Mouse (Mus musculus) E14TG2a.4 (cell line): Measurements from ENCODE around the gene Pcyt1a.

Source experiments
- H3K27me3 ChIP-seq: 2 replicates; pipeline ENCODE4 v1.6.1; 2014; ENCODE audit warnings: low read length, control low read depth; ENCODE audit not compliant: insufficient read depth
- H3K36me3 ChIP-seq: 2 replicates; pipeline ENCODE4 v1.6.1; 2014; ENCODE audit warnings: low read length, control low read depth; ENCODE audit not compliant: insufficient read depth
- H3K4me1 ChIP-seq: replicated peaks from 2 replicates; pipeline ENCODE4 v1.6.1; 2014; ENCODE audit warnings: low read depth, low read length, control low read depth
- H3K4me3 ChIP-seq: replicated peaks from 2 replicates; pipeline ENCODE4 v1.5.1; 2014; ENCODE audit warnings: mild to moderate bottlenecking, low read length
- H3K9me3 ChIP-seq: 2 replicates; pipeline ENCODE4 v1.6.1; 2014; ENCODE audit warnings: low read length, control low read depth
- CTCF ChIP-seq: conservative IDR thresholded peaks from 2 replicates; pipeline ENCODE4 v1.5.1; 2014; ENCODE audit warnings: low read length
- NANOG ChIP-seq: IDR thresholded peaks from 2 replicates; pipeline ENCODE4 v1.6.1; 2014; ENCODE audit warnings: borderline replicate concordance, low read length, mixed read lengths
- POU5F1 ChIP-seq: IDR thresholded peaks from 2 replicates; pipeline ENCODE4 v1.6.1; 2014; ENCODE audit warnings: low read length, borderline replicate concordance

The Pcyt1a gene

GRCm38 (mm10) chr16:32506298-32506697, 75.6 kb downstream of the Pcyt1a start:
- Histone ChIP-seq H3K4me1 (peaks cover 91% of the 10 kb centered on the region), H3K9me3 (no peaks in the 10 kb centered on the region; the same call in 1 of the 2 replicates), H3K36me3 (no peaks in the 10 kb centered on the region), H3K27me3 (no peaks in the 10 kb centered on the region), H3K4me3 (no peak overlapping the region)
- no peak for TF ChIP-seq CTCF

GRCm38 (mm10) chr16:32506868-32507267, 76.1 kb downstream of the Pcyt1a start:
- Histone ChIP-seq H3K4me1 (peaks cover 91% of the 10 kb centered on the region), H3K36me3 (no peaks in the 10 kb centered on the region), H3K9me3 (peaks cover 3% of the 10 kb centered on the region; the same call in 1 of the 2 replicates), H3K4me3 (no peak overlapping the region), H3K27me3 (no peaks in the 10 kb centered on the region)
- TF ChIP-seq CTCF: no peak
- no peak for TF ChIP-seq POU5F1
- no peak for TF ChIP-seq NANOG

DNA sequence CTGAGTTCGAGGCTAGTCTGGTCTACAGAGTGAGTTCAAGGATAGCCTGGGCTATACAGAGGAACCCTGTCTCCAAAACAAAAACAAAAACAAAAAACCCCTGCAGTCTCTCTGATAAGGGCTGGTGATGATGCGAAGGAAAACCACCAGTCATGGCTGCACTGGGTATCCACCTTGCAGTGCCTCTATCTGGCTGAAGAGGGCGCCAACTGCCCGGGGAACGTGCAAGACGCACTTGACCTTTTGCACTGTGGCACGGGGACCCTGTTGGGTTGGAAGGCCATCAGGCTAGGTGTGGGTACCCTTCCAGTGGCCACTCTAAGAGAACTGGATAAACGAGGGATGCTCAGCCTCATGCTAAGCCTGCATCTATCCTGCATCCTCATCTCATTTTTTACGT, 76.7 kb downstream of the Pcyt1a start:
- Histone ChIP-seq H3K9me3 (peaks cover 8% of the 10 kb centered on the region), H3K4me1 (peaks cover 91% of the 10 kb centered on the region), H3K27me3 (no peaks in the 10 kb centered on the region), H3K36me3 (no peaks in the 10 kb centered on the region), H3K4me3 (no peak overlapping the region)
- TF ChIP-seq CTCF: peak; percentile 98
- TF ChIP-seq POU5F1: no peak

GRCm38 (mm10) chr16:32508035-32508434, 77.3 kb downstream of the Pcyt1a start:
- no peaks in the 10 kb centered on the region for H3K36me3 ChIP-seq
- peaks cover 13% of the 10 kb centered on the region for H3K9me3 ChIP-seq
- H3K4me3 ChIP-seq: no peak overlapping the region
- H3K27me3 ChIP-seq: no peaks in the 10 kb centered on the region
- TF ChIP-seq POU5F1 (no peak), CTCF (no peak), NANOG (no peak)
- H3K4me1 ChIP-seq: peaks cover 91% of the 10 kb centered on the region

DNA sequence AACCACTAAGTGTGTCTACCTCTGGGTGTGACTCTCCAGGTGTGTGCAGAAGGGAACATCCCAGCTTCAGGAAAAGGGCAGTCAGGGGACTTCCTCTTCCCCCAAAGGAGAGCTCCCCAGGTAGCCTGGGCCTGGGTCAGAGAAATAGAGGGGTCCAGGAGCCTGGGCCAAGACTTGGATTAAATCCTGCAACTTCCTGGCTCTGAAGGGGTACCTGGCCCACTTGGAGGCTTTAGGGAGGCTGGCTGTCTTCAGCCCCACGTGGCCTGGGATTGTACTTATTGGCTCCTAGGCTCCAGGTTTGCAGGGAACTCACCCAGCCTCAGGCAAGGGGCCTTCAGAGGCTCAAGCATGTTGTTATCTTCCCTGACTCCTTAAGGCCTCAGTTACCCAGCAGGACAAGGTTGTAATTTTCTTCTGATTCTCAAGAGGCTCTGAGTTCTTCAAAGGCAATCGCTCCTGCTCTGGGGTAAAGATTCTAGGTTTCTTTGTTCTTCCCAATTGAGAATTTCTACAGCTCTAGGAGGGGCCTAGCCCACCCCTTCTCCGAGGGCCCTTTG, 77.9 kb downstream of the Pcyt1a start:
- Histone ChIP-seq H3K4me3 (peak overlapping the region; percentile 54), H3K4me1 (peaks cover 91% of the 10 kb centered on the region), H3K36me3 (no peaks in the 10 kb centered on the region), H3K27me3 (no peaks in the 10 kb centered on the region), H3K9me3 (peaks cover 18% of the 10 kb centered on the region)
- TF ChIP-seq NANOG: no peak
- TF ChIP-seq CTCF: no peak
- TF ChIP-seq POU5F1: no peak

GRCm38 (mm10) chr16:32509066-32509942, 78.6 kb downstream of the Pcyt1a start:
- no peaks in the 10 kb centered on the region for H3K36me3 ChIP-seq
- H3K4me3 ChIP-seq: peak overlapping the region; percentile 54
- H3K9me3 ChIP-seq: peaks cover 21% of the 10 kb centered on the region
- no peaks in the 10 kb centered on the region for H3K27me3 ChIP-seq
- no peak for TF ChIP-seq POU5F1
- H3K4me1 ChIP-seq: peaks cover 91% of the 10 kb centered on the region

GRCm38 (mm10) chr16:32510399-32511337, 79.9 kb downstream of the Pcyt1a start:
- peaks cover 21% of the 10 kb centered on the region for H3K9me3 ChIP-seq
- H3K36me3 ChIP-seq: no peaks in the 10 kb centered on the region
- peaks cover 95% of the 10 kb centered on the region for H3K4me1 ChIP-seq
- TF ChIP-seq POU5F1: no peak
- TF ChIP-seq CTCF: no peak
- peak; percentile 13; the same call in 1 of the 2 replicates for TF ChIP-seq NANOG
- H3K27me3 ChIP-seq: no peaks in the 10 kb centered on the region
- peak overlapping the region; percentile 54 for H3K4me3 ChIP-seq

DNA sequence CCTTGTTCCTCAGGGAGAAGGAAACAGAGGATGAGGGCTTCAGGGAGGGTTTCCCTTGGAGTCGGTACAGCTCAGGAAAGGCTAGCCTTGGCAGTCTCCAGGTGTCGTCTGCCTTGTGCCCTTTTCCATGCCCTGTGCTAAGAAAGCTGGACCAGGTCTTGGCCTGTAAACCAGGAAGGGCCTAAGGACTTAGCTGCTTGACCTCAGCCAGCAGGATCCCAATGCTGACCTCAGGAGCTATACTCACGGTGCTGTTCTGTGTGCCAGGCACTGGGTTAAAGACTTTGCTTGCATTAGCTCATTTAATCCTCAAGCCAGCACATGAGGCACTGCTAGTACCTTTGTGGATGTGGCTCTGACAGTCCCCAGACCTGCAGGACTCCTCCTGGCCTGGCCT, 80.6 kb downstream of the Pcyt1a start:
- no peak for TF ChIP-seq CTCF
- no peak for TF ChIP-seq NANOG
- TF ChIP-seq POU5F1: no peak
- Histone ChIP-seq H3K9me3 (peaks cover 21% of the 10 kb centered on the region), H3K27me3 (no peaks in the 10 kb centered on the region), H3K4me3 (peak overlapping the region; percentile 32; the same call in 1 of the 2 replicates), H3K4me1 (peaks cover 95% of the 10 kb centered on the region), H3K36me3 (no peaks in the 10 kb centered on the region)
